Mouse (Mus musculus): Measurements from ENCODE around the gene Antxr1.

GRCm38 (mm10) chr6:87318651-87319050 lies 17.0 kb downstream of the Antxr1 start:
- no peak for TF ChIP-seq CTCF (IDR thresholded peaks at IDR 0.05; ENCODE audit: low read depth)
- no peak for TF ChIP-seq EP300 (IDR thresholded peaks at IDR 0.05; ENCODE audit: low read depth)

Measured in liver, embryonic 14.5 days (tissue).